Mouse (Mus musculus) hindbrain, embryonic 10.5 days (tissue): Measurements from ENCODE around the gene Efna4. TPM values are rescaled to one million over a fixed set of nuclear protein-coding genes. Genes with fewer than 3 reads are reported as not detected.

ENCODE experiments used
- DNase-seq: peaks from one replicate; pipeline ENCODE4 v3.0.0-alpha.2; 2017; ENCODE audit warnings: low spot score
- H3K27ac ChIP-seq: fragments of 300-500 bp; sonication (generic); 2 replicates; pipeline ENCODE4 v1.5.1; 2016; ENCODE audit warnings: mild to moderate bottlenecking, moderate library complexity
- H3K27me3 ChIP-seq: fragments of 300-500 bp; sonication (generic); 2 replicates; pipeline ENCODE4 v1.6.1; 2016; ENCODE audit warnings: mild to moderate bottlenecking; ENCODE audit not compliant: poor library complexity, insufficient read depth, severe bottlenecking
- H3K36me3 ChIP-seq: fragments of 300-500 bp; sonication (generic); 2 replicates; pipeline ENCODE4 v1.6.1; 2016; ENCODE audit warnings: mild to moderate bottlenecking, moderate library complexity
- H3K4me1 ChIP-seq: fragments of 300-500 bp; sonication (generic); replicated peaks from 2 replicates; pipeline ENCODE4 v1.6.1; 2016; ENCODE audit warnings: mild to moderate bottlenecking
- H3K4me3 ChIP-seq: fragments of 300-500 bp; sonication (generic); 2 replicates; pipeline ENCODE4 v1.5.1; 2016; ENCODE audit warnings: mild to moderate bottlenecking, moderate library complexity
- H3K9me3 ChIP-seq: fragments of 300-500 bp; sonication (generic); 2 replicates; pipeline ENCODE4 v1.6.1; 2016; ENCODE audit warnings: mild to moderate bottlenecking, moderate library complexity
- WGBS: fragments of 180-500 bp; shearing (Covaris S2); methylation state at CpG from one replicate; pipeline ENCODE4 v1.1.7; 2016; 5-methylcytosine and 5-hydroxymethylcytosine counted together
- polyA plus RNA-seq: library from polyadenylated mRNA; unstranded; fragments of >200 nt; fragmentation: Nextera tagmentation; extraction: Ambion mirVana; gene quantifications from 2 replicates; pipeline ENCODE4 v1.2.1, GENCODE M21; 2016

Gene Efna4
- polyA plus RNA-seq, 1 experiment from 2014 or later = 23.2 TPM

GRCm38 (mm10) chr3:89355512-89355902, 17.7 kb upstream of the Efna4 start:
- no peaks in the 10 kb centered on the region for H3K9me3 ChIP-seq
- H3K36me3 ChIP-seq = no peaks in the 10 kb centered on the region
- no peak for DNase-seq
- peaks cover 49% of the 10 kb centered on the region for H3K27me3 ChIP-seq
- no peak overlapping the region; the same call in 1 of the 2 replicates for H3K27ac ChIP-seq
- peaks cover 37% of the 10 kb centered on the region for H3K4me1 ChIP-seq
- WGBS = 78% methylated on average over 6 of the region's 6 CpGs
- 0 out of 2 replicates have a peak overlapping the region, but pooled peaks have one; percentile 6 for H3K4me3 ChIP-seq

- Histone ChIP-seq H3K9me3 (no peaks in the 10 kb centered on the region), H3K4me3 (0 out of 2 replicates have a peak overlapping the region, but pooled peaks have one; percentile 6), H3K36me3 (no peaks in the 10 kb centered on the region), H3K27ac (no peak overlapping the region; the same call in 1 of the 2 replicates), H3K27me3 (peaks cover 55% of the 10 kb centered on the region), H3K4me1 (peaks cover 38% of the 10 kb centered on the region)
- WGBS = 19% methylated on average over 5 of the region's 5 CpGs
- peak; percentile 87 for DNase-seq
Observed at GRCm38 (mm10) chr3:89354816-89355511, 17.1 kb upstream of the Efna4 start.

GRCm38 (mm10) chr3:89351271-89351670, 13.4 kb upstream of the Efna4 start:
- DNase-seq = no peak
- Histone ChIP-seq H3K9me3 (no peaks in the 10 kb centered on the region), H3K36me3 (0 out of 2 replicates have a peak, but pooled peaks cover 8% of the 10 kb centered on the region), H3K27ac (no peak overlapping the region), H3K27me3 (peaks cover 75% of the 10 kb centered on the region), H3K4me3 (no peak overlapping the region), H3K4me1 (peaks cover 55% of the 10 kb centered on the region)
- 51% methylated on average over 5 of the region's 5 CpGs for WGBS

GRCm38 (mm10) chr3:89349869-89350501, 12.2 kb upstream of the Efna4 start, which contains the start of gene Adam15:
Adam15 (minus strand) TSS chr3:89349996.
- peak within 1 kb of the TSS; percentile 86 for H3K27ac ChIP-seq
- peaks cover 65% of the 10 kb centered on the region for H3K27me3 ChIP-seq
- 1% methylated on average over 59 of the region's 59 CpGs for WGBS

GRCm38 (mm10) chr3:89348911-89349868, 11.4 kb upstream of the Efna4 start:
- H3K4me3 ChIP-seq = peak overlapping the region; percentile 73
- H3K27ac ChIP-seq = peak overlapping the region; percentile 86
- H3K36me3 ChIP-seq = peaks cover 28% of the 10 kb centered on the region
- H3K27me3 ChIP-seq = peaks cover 65% of the 10 kb centered on the region
- no peaks in the 10 kb centered on the region for H3K9me3 ChIP-seq
- H3K4me1 ChIP-seq = peaks cover 46% of the 10 kb centered on the region
- WGBS = under 1% methylated on average over 38 of the region's 38 CpGs
- peak; percentile 25 for DNase-seq

More at GRCm38 (mm10) chr3:89349869-89350501, 12.2 kb upstream of the Efna4 start, which contains the start of gene Adam15:
- Histone ChIP-seq H3K4me1 (peaks cover 49% of the 10 kb centered on the region), H3K9me3 (no peaks in the 10 kb centered on the region), H3K36me3 (peaks cover 20% of the 10 kb centered on the region), H3K4me3 (peak within 1 kb of the TSS; percentile 73)
- peak; percentile 90 for DNase-seq

GRCm38 (mm10) chr3:89347916-89348315, 10.1 kb upstream of the Efna4 start:
- WGBS = 64% methylated on average over 1 of the region's 1 CpGs
- peaks cover 41% of the 10 kb centered on the region for H3K36me3 ChIP-seq
- H3K4me3 ChIP-seq = peak overlapping the region; percentile 73; the same call in 1 of the 2 replicates
- H3K27ac ChIP-seq = no peak overlapping the region
- DNase-seq = no peak
- peaks cover 49% of the 10 kb centered on the region for H3K4me1 ChIP-seq
- H3K27me3 ChIP-seq = peaks cover 57% of the 10 kb centered on the region
- H3K9me3 ChIP-seq = no peaks in the 10 kb centered on the region

GRCm38 (mm10) chr3:89346815-89347540, 9.2 kb upstream of the Efna4 start:
- Histone ChIP-seq H3K4me3 (no peak overlapping the region), H3K27ac (no peak overlapping the region), H3K9me3 (no peaks in the 10 kb centered on the region), H3K36me3 (peaks cover 50% of the 10 kb centered on the region), H3K4me1 (peaks cover 40% of the 10 kb centered on the region), H3K27me3 (peaks cover 48% of the 10 kb centered on the region)
- WGBS = 80% methylated on average over 10 of the region's 10 CpGs
- DNase-seq = no peak

- 89% methylated on average over 7 of the region's 7 CpGs for WGBS
- Histone ChIP-seq H3K9me3 (no peaks in the 10 kb centered on the region), H3K27me3 (peaks cover 17% of the 10 kb centered on the region), H3K36me3 (peaks cover 54% of the 10 kb centered on the region), H3K4me3 (no peak overlapping the region), H3K4me1 (peaks cover 41% of the 10 kb centered on the region), H3K27ac (no peak overlapping the region)
- DNase-seq = no peak
Observed at GRCm38 (mm10) chr3:89343279-89343678, 5.5 kb upstream of the Efna4 start.

- H3K9me3 ChIP-seq = no peaks in the 10 kb centered on the region
- H3K4me3 ChIP-seq = no peak overlapping the region
- peaks cover 2% of the 10 kb centered on the region; the same call in 1 of the 2 replicates for H3K27me3 ChIP-seq
- 92% methylated on average over 4 of the region's 4 CpGs for WGBS
- H3K4me1 ChIP-seq = peaks cover 50% of the 10 kb centered on the region
- no peak overlapping the region for H3K27ac ChIP-seq
- DNase-seq = no peak
- H3K36me3 ChIP-seq = peaks cover 49% of the 10 kb centered on the region
Observed at GRCm38 (mm10) chr3:89341794-89342193, 4.0 kb upstream of the Efna4 start.

GRCm38 (mm10) chr3:89340465-89340864, 2.6 kb upstream of the Efna4 start:
- WGBS = 4% methylated on average over 11 of the region's 11 CpGs
- Histone ChIP-seq H3K36me3 (peaks cover 38% of the 10 kb centered on the region), H3K4me1 (peaks cover 63% of the 10 kb centered on the region), H3K4me3 (peak overlapping the region; percentile 89), H3K9me3 (no peaks in the 10 kb centered on the region), H3K27me3 (no peaks in the 10 kb centered on the region), H3K27ac (peak overlapping the region; percentile 80)
- peak; percentile 89 for DNase-seq

- 25% methylated on average over 8 of the region's 8 CpGs for WGBS
- H3K27ac ChIP-seq = 0 out of 2 replicates have a peak overlapping the region, but pooled peaks have one; percentile 31
- peak; percentile 91 for DNase-seq
- H3K4me1 ChIP-seq = peaks cover 72% of the 10 kb centered on the region
- H3K9me3 ChIP-seq = no peaks in the 10 kb centered on the region
- 0 out of 2 replicates have a peak, but pooled peaks cover 6% of the 10 kb centered on the region for H3K27me3 ChIP-seq
- peaks cover 37% of the 10 kb centered on the region for H3K36me3 ChIP-seq
- peak overlapping the region; percentile 89 for H3K4me3 ChIP-seq
Observed at GRCm38 (mm10) chr3:89339416-89339815, 1.6 kb upstream of the Efna4 start.
